Mouse (Mus musculus) hindbrain, embryonic 16.5 days (tissue): ENCODE results near the gene Gm13090. TPM values are rescaled to one million over a fixed set of nuclear protein-coding genes. Genes with fewer than 3 reads are reported as not detected.
A peak's percentile ranks its signal among the peaks of the same experiment; 100 is the strongest.

Source experiments
- ATAC-seq: fragments of 200-750 bp; cut with Nextera tagmentation; 2 replicates; pipeline ENCODE4 v1.8.0; 2017; ENCODE audit warnings: moderate TSS enrichment, moderate library complexity
- H3K27ac ChIP-seq: fragments of 300-500 bp; sonication (generic); 2 replicates; pipeline ENCODE4 v1.5.1; 2014; ENCODE audit warnings: low read depth, mild to moderate bottlenecking, control low read depth, low read length, moderate library complexity
- H3K27me3 ChIP-seq: fragments of 300-500 bp; sonication (generic); replicated peaks from 2 replicates; pipeline ENCODE4 v1.6.1; 2014; ENCODE audit warnings: low read length; ENCODE audit not compliant: control insufficient read depth, insufficient read depth
- H3K36me3 ChIP-seq: fragments of 300-500 bp; sonication (generic); 2 replicates; pipeline ENCODE4 v1.6.1; 2014; ENCODE audit warnings: mild to moderate bottlenecking, low read length, moderate library complexity, mixed read lengths; ENCODE audit not compliant: control insufficient read depth, insufficient read depth
- H3K4me1 ChIP-seq: fragments of 300-500 bp; sonication (generic); 2 replicates; pipeline ENCODE4 v1.6.1; 2014; ENCODE audit warnings: low read depth, low read length; ENCODE audit not compliant: control insufficient read depth, insufficient read depth
- H3K4me2 ChIP-seq: fragments of 300-500 bp; sonication (generic); 2 replicates; pipeline ENCODE4 v1.6.1; 2014; ENCODE audit warnings: mild to moderate bottlenecking, low read length, control low read depth, moderate library complexity
- H3K4me3 ChIP-seq: fragments of 300-500 bp; sonication (generic); 2 replicates; pipeline ENCODE4 v1.5.1; 2014; ENCODE audit warnings: mild to moderate bottlenecking, low read length, control low read depth, moderate library complexity
- H3K9ac ChIP-seq: fragments of 300-500 bp; sonication (generic); 2 replicates; pipeline ENCODE4 v1.6.1; 2014; ENCODE audit warnings: low read depth, mild to moderate bottlenecking, control low read depth, low read length, moderate library complexity
- H3K9me3 ChIP-seq: fragments of 300-500 bp; sonication (generic); 2 replicates; pipeline ENCODE4 v1.6.1; 2014; ENCODE audit warnings: mild to moderate bottlenecking, low read length, moderate library complexity; ENCODE audit not compliant: control insufficient read depth
- WGBS: fragments of 180-500 bp; shearing (Covaris S2); extraction: QIAGEN DNeasy Blood & Tissue Kit; methylation state at CpG from one replicate; pipeline ENCODE4 v1.1.7; 2014; 5-methylcytosine and 5-hydroxymethylcytosine counted together
- polyA plus RNA-seq: library from polyadenylated mRNA; unstranded; fragments of >200 nt; fragmentation: Nextera tagmentation; extraction: Ambion mirVana; gene quantifications from 2 replicates; pipeline ENCODE4 v1.2.1, GENCODE M21; 2015

Gene Gm13090
- not detected in 2 replicates for polyA plus RNA-seq

DNA sequence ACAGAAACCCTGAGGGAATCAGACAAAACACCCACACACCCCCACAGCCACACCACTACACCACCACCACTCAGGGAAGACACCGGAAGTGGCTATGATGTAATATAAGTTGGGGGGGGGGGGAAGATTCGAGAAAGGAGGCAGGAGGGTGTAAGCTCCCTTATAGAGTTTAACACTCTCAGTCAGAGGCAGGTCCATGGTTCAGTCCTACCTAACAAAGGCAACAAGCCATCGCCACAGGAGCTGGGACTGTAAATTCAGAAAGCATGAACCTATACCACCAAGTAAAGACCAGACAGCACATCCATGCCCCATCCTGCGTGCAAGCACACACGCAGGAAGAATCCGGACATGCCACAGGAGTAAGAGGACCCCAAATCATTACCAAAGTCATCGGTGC lies at the start of gene Gm13090:
Gene Gm13090 (plus strand): TSS at position 301 of the 400 bp plus-strand sequence.
- H3K9ac ChIP-seq = 0 out of 2 replicates have a peak within 1 kb of the TSS, but pooled peaks have one; percentile 9
- H3K9me3 ChIP-seq = no peaks in the 10 kb centered on the region
- no peaks in the 10 kb centered on the region for H3K27me3 ChIP-seq
- H3K36me3 ChIP-seq = peaks cover 25% of the 10 kb centered on the region
- 92% methylated on average over 7 of the region's 7 CpGs for WGBS
- H3K4me1 ChIP-seq = peaks cover 5% of the 10 kb centered on the region
- H3K4me3 ChIP-seq = no peak within 1 kb of the TSS
- no peak for ATAC-seq
- peak within 1 kb of the TSS; percentile 34 for H3K27ac ChIP-seq
- H3K4me2 ChIP-seq = no peak within 1 kb of the TSS

DNA sequence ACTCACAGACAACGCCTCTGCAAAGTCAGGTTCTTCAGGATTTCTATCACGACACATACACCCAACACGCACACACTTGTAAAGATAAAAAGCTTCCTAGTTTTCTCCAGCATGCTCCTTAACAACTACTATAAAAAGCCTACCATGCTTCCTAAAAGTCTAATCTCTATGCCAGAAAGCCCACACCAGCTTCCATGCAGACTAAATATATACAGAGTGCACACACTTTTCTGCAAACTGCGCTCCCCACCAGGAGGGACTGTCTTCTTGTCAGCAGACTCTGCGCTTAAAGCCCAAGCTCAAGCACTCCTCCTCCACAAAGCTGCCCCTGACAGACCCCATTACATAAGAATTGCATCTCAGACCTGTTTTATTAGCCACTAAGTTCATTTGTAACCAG lies 47.9 kb upstream of the Gm13090 start:
- no peak for ATAC-seq
- no peak overlapping the region for H3K4me2 ChIP-seq
- WGBS = 88% methylated on average over 5 of the region's 5 CpGs

DNA sequence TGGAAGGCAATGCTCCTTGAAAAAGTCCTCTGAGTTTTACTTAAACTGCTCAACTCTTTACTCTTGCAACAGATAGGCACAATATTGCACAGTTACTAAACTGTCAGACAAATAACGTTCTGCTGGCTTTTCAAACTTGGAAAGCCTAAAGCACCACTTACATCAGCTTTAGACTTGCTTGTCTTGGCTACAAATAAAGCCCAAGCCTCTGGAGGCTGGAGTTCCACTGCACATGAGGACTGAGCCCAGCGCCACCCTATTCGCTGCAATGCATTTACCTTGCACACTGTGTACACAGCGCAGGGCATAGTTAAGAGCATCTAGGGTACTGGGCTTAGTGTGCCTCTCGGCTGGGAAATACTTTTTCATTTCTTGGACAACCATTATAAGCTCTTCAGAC lies 46.1 kb upstream of the Gm13090 start:
- Histone ChIP-seq H3K27me3 (0 out of 2 replicates have a peak, but pooled peaks cover 2% of the 10 kb centered on the region), H3K4me3 (no peak overlapping the region; the same call in 1 of the 2 replicates), H3K4me1 (peaks cover 9% of the 10 kb centered on the region; the same call in 1 of the 2 replicates), H3K9me3 (no peaks in the 10 kb centered on the region), H3K4me2 (peak overlapping the region; percentile 99), H3K9ac (no peak overlapping the region), H3K27ac (no peak overlapping the region), H3K36me3 (0 out of 2 replicates have a peak, but pooled peaks cover 3% of the 10 kb centered on the region)
- ATAC-seq = no peak
- 43% methylated on average over 5 of the region's 5 CpGs for WGBS

More for the DNA sequence above, 47.9 kb upstream of the Gm13090 start:
- Histone ChIP-seq H3K27ac (no peak overlapping the region), H3K4me1 (peaks cover 9% of the 10 kb centered on the region; the same call in 1 of the 2 replicates), H3K27me3 (0 out of 2 replicates have a peak, but pooled peaks cover 2% of the 10 kb centered on the region), H3K4me3 (no peak overlapping the region), H3K36me3 (no peaks in the 10 kb centered on the region), H3K9me3 (no peaks in the 10 kb centered on the region), H3K9ac (no peak overlapping the region)

DNA sequence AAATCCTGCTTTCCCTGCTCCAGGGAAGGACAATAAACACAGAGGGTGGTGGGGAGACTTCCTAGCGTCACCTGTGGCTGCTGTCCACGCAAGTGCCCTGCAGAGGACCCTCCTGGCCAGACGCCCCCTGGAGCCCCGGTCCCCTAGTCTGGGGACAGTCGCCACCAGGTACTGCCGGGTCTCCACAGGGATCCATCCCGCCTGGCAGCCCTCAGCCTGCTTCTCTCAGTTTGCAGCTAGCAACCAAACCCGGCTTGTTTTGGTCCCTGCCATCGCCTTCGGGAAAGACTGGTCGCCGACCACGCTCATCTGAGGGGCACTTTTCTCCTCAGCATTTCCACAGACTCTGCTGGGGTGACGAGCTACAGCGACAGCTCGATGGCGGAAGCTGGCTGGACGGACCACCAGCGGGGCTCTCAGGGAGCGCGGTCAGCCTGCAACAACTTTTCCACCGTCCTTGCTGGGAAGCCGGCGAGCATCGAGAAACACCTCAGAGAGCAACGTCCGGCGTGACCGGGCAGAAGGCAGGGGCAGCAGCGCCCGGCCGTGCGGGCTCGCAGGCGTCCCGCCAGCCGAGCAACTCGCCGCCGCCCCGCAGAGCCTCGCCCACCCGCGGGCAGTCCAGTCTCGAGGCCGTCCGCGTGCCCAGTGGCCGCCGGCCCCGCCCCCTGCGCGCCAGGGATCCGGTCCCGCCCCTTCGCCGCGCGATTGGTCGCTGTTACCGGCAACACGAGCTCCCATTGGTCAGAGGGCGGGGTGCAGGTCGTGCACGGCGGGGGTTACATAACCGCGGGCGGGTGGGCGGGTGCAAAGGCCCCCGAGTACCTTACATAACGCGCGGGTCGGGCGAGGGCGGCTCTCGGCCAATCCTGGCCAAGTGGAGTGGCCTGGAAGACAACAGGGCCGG lies 45.1 kb upstream of the Gm13090 start, which contains the start of gene Per3:
Gene Per3 (minus strand): TSS at position 629 of the 907 bp plus-strand sequence.
- H3K27ac ChIP-seq = peak within 1 kb of the TSS; percentile 52; the same call in 1 of the 2 replicates

DNA sequence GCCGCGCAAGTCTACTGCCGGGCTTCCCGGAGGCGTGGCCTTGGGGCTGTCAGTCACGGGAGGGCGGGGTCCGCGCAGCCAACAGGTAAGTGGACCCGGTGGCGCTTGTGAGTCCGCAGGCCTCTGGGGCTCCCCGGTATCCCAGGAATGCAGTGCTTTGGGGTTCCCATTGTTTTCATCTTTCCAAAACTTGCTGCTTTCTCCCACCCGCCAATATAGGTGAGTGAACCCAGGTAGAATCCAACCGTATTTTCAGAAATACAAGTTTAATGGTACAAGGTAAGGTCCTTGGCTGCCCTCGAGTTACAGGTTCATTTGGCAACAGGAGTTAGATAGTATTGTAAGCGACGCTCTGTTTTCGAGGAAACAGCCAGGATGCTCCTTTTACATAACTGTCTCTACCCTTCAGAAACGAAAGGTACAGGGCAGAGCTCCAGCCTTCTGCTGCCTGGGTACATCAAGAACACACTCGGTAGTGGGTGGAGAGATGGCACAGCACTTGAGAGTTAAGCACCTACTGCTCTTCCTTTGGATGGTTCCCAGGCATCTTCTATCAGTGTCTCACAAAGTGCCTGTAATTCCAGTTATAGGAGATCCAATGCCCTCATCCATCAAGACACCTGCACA lies 44.3 kb upstream of the Gm13090 start:
- 5% methylated on average over 21 of the region's 21 CpGs for WGBS
- peaks cover 11% of the 10 kb centered on the region; the same call in 1 of the 2 replicates for H3K36me3 ChIP-seq

More for the DNA sequence above, 45.1 kb upstream of the Gm13090 start, which contains the start of gene Per3:
- Histone ChIP-seq H3K4me2 (peak within 1 kb of the TSS; percentile 99), H3K9ac (peak within 1 kb of the TSS; percentile 67), H3K4me1 (peaks cover 9% of the 10 kb centered on the region; the same call in 1 of the 2 replicates), H3K36me3 (peaks cover 9% of the 10 kb centered on the region; the same call in 1 of the 2 replicates), H3K4me3 (peak within 1 kb of the TSS; percentile 67), H3K27me3 (0 out of 2 replicates have a peak, but pooled peaks cover 2% of the 10 kb centered on the region), H3K9me3 (no peaks in the 10 kb centered on the region)
- WGBS = under 1% methylated on average over 75 of the region's 79 CpGs
- peak; percentile 98 for ATAC-seq

DNA sequence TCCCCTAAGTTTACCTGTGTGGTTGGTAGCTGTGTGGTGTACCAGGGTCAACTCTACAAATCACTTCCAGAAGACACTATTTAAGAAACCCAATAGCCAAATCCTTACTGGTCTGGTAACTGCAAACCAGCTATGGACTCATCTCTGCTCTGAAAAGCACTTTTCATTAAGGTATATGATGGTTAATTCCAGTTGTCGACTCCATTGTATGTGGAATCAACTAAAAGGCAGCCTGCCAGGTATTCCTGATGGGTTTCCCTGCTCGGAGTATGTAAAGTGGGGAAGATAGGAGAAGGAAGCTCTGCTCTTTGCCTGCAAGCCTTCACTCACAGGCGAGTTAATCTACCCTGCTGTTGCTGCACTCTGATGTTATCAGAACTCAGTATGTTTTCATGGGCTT lies 42.8 kb upstream of the Gm13090 start:
- Histone ChIP-seq H3K4me3 (no peak overlapping the region), H3K9ac (no peak overlapping the region), H3K36me3 (peaks cover 14% of the 10 kb centered on the region), H3K27ac (no peak overlapping the region), H3K27me3 (0 out of 2 replicates have a peak, but pooled peaks cover 2% of the 10 kb centered on the region), H3K9me3 (no peaks in the 10 kb centered on the region), H3K4me2 (no peak overlapping the region), H3K4me1 (peaks cover 9% of the 10 kb centered on the region; the same call in 1 of the 2 replicates)
- ATAC-seq = no peak
- 90% methylated on average over 3 of the region's 3 CpGs for WGBS

More for the DNA sequence above, 44.3 kb upstream of the Gm13090 start:
- peak overlapping the region; percentile 67 for H3K4me3 ChIP-seq
- 0 out of 2 replicates have a peak, but pooled peaks cover 2% of the 10 kb centered on the region for H3K27me3 ChIP-seq
- no peak for ATAC-seq
- peak overlapping the region; percentile 99 for H3K4me2 ChIP-seq
- 0 out of 2 replicates have a peak overlapping the region, but pooled peaks have one; percentile 15 for H3K27ac ChIP-seq
- peak overlapping the region; percentile 67 for H3K9ac ChIP-seq
- H3K9me3 ChIP-seq = no peaks in the 10 kb centered on the region
- H3K4me1 ChIP-seq = peaks cover 9% of the 10 kb centered on the region; the same call in 1 of the 2 replicates

DNA sequence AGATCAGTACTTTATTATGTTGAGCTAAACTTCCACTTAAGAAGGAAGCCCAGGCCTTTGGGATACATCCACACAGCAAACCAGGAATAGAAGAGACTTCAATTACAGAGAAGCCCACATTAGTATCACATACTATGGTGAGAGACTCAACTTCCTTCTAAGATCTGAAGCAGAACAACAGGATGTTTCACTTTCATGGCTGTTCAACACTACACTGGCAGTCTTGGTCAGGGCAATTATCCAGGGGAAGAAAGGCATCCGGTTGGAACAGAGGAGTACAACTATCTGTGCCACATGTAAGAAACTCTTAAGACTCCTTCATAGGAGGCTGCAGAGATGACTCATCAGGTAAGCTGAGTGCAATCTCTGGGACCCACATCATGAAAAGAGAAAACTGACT lies 38.2 kb upstream of the Gm13090 start:
- no peak overlapping the region for H3K4me3 ChIP-seq
- peaks cover 4% of the 10 kb centered on the region for H3K4me1 ChIP-seq
- H3K27me3 ChIP-seq = no peaks in the 10 kb centered on the region
- no peaks in the 10 kb centered on the region for H3K9me3 ChIP-seq
- ATAC-seq = no peak
- H3K27ac ChIP-seq = no peak overlapping the region
- WGBS = 96% methylated on average over 1 of the region's 1 CpGs
- no peak overlapping the region for H3K4me2 ChIP-seq
- no peak overlapping the region for H3K9ac ChIP-seq
- peaks cover 21% of the 10 kb centered on the region for H3K36me3 ChIP-seq

DNA sequence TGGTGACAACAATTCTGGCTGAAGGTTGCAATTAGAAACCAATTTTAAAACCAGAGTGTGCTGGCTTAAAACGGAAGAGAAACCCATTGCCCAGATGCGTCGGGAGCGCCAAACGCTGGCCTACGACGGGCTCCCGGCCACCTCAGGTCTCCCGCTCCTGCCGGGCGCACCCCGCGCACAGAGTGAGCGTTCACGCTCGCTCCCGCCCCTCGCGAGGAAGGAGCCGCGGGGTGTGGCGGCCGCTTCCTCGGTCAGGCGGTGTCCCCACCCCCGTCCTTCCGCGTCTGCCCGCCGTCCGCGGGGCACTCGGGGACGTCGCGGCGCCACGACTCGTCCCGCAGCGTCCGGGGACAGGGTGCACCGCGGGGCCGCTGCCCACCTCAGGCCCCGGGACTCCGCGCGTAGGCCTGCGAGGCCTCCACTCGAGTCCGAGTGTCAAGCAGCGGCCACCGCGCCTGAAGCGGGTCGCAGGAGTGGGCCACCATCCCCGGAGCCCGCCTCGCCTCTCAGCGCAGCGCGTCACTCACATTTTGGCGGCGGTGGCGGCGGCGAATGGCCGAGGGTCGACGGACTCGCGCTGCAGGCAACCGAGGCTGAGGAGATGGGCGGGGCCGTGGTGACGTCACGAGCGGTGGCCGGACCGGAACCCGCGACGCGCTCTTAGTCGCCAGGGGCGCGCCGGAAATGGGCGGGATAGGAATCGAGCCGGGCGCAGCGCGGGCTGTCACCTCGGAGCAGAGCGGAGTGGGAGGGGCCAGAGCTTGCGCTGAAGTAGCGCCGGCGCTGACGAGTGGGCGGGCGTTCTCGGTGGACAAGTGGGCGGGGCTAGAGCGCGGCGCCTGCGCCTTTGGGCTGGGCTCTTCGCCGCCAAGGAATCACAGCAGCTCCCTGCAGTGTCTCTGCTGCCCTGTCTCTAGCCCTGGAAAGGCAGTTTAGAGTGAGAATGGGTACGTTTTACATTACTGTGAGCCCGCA lies 31.7 kb upstream of the Gm13090 start, which contains the start of gene Vamp3:
Gene Vamp3 (minus strand): TSS at position 617 of the 975 bp plus-strand sequence.
- Histone ChIP-seq H3K27me3 (no peaks in the 10 kb centered on the region), H3K9ac (peak within 1 kb of the TSS; percentile 96), H3K9me3 (no peaks in the 10 kb centered on the region), H3K4me3 (peak within 1 kb of the TSS; percentile 95), H3K27ac (peak within 1 kb of the TSS; percentile 96), H3K4me2 (peak within 1 kb of the TSS; percentile 80), H3K36me3 (peaks cover 15% of the 10 kb centered on the region), H3K4me1 (peaks cover 12% of the 10 kb centered on the region)
- peak; percentile 99 for ATAC-seq
- WGBS = under 1% methylated on average over 114 of the region's 114 CpGs
